ENCODE assay signal across 23 mouse cellular contexts in the genomic region with DNA sequence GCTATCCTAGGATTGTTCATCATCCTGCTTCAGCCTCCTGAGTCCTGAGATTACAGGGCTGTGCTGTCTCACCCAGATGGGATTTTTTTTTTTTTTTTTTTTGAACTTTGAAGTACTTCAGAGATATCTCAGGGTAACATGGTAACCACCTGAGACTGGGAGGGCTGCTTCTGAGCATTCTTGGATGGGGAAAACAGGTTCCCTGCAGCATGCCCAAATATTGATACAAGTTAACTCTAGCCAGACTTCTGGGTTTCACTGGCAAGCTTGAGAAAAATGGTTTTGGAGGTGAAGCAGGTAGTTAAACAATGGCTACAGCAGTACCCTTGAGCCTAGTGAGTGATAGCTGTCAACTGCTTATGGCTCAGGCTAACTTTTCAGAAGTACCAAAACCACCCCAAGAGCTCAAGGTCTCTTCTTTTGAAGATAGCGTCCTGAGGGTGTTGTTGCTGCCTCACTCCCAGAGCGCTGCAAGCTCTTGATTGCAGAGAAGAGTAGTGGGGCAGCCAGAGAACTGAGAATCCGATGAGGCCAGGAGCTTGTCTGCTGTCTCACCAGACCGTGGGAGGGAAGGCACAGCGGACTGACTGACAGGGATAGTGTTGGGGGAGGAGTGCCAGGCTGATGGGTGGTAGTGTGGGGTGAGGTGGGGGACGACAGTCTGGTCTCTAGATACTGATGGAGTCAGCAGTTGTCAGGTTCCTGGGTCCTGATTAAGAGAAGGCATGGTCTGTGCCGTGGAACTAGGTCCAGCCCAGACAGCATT.
A peak's percentile ranks its signal among the peaks of the same experiment; 100 is the strongest.
DNase-seq lines count a peak whose midpoint lies in the region; ATAC-seq and TF ChIP-seq lines count a peak whose summit lies in the region.
"Had no signal": no experiment of that assay in that cellular context is flagged by ENCODE, and none has a peak within 500 bp of the region (broad histone marks: within the 10 kb centered on the region; RNA-seq: fewer than 3 reads in every experiment).

No protein-coding gene starts in this region.

- TF ChIP-seq EP300 in lung, postnatal 0 days (IDR thresholded peaks at IDR 0.05), result no peak

- DNase-seq in adrenal gland, adult 2 months, result peak; percentile 22
- no peak for DNase-seq in adrenal gland, postnatal 25 days
- peak; percentile 39 for DNase-seq in layer of hippocampus, adult 9-11 months
- no peak for DNase-seq in layer of hippocampus, adult 9-10 months (ENCODE audit: low spot score)
- DNase-seq in lung, postnatal 0 days (ENCODE audit: low spot score), result peak; percentile 58
- no peak for DNase-seq in lung, postnatal 4 days
- DNase-seq in midbrain, embryonic 10.5 days (ENCODE audit: low spot score), result no peak
- DNase-seq: cerebellum, adult 2 months; cerebellum, postnatal 36 days; forebrain, postnatal 0 days; gastrocnemius, postnatal 25 days; heart, adult 2 months; kidney, adult 8-10 months; kidney, postnatal 14 days had no signal

- no peaks in the 10 kb centered on the region for H3K36me3 ChIP-seq in lung, postnatal 0 days (ENCODE audit: insufficient read depth, low read length)
- peaks cover 17% of the 10 kb centered on the region for H3K36me3 ChIP-seq in midbrain, embryonic 10.5 days
- H3K36me3 ChIP-seq: embryonic facial prominence, embryonic 15.5 days; liver, embryonic 15.5 days had no signal

- peaks cover 14% of the 10 kb centered on the region; the same call in 1 of the 2 replicates for H3K4me1 ChIP-seq in lung, postnatal 0 days (ENCODE audit: insufficient read depth, low read depth, low read length)
- H3K4me1 ChIP-seq in midbrain, embryonic 10.5 days, result no peaks in the 10 kb centered on the region
- H3K4me1 ChIP-seq: forebrain, embryonic 10.5 days; midbrain, embryonic 15.5 days had no signal

- H3K27ac ChIP-seq in lung, postnatal 0 days (ENCODE audit: low read length), result peak overlapping the region; percentile 34
- H3K27ac ChIP-seq in midbrain, embryonic 10.5 days (replicated peaks), result no peak overlapping the region
- H3K27ac ChIP-seq: embryonic facial prominence, embryonic 15.5 days; forebrain, embryonic 10.5 days; limb, embryonic 13.5 days; liver, embryonic 15.5 days; midbrain, embryonic 15.5 days had no signal

- H3K9ac ChIP-seq in lung, postnatal 0 days (replicated peaks; ENCODE audit: low read depth), result no peak overlapping the region
- H3K9ac ChIP-seq: embryonic facial prominence, embryonic 15.5 days; forebrain, postnatal 0 days; limb, embryonic 13.5 days; liver, embryonic 15.5 days; midbrain, embryonic 15.5 days had no signal

- 43% methylated on average over 7 of the region's 7 CpGs for WGBS in lung, postnatal 0 days
- 91% methylated on average over 7 of the region's 7 CpGs for WGBS in midbrain, embryonic 10.5 days

- no peak for TF ChIP-seq CTCF in lung, postnatal 0 days (IDR thresholded peaks at IDR 0.05)

- no peaks in the 10 kb centered on the region for H3K9me3 ChIP-seq in lung, postnatal 0 days (ENCODE audit: low read length)
- no peaks in the 10 kb centered on the region for H3K9me3 ChIP-seq in midbrain, embryonic 10.5 days (replicated peaks)
- H3K9me3 ChIP-seq: embryonic facial prominence, embryonic 15.5 days; limb, embryonic 13.5 days; liver, embryonic 15.5 days; midbrain, embryonic 15.5 days had no signal

- no peak for ATAC-seq in lung, postnatal 0 days
- no peak for ATAC-seq in activated CD4-positive, CD25-positive, alpha-beta regulatory T cell, adult 4 months
- ATAC-seq: forebrain, postnatal 0 days; hindbrain, embryonic 16.5 days; midbrain, embryonic 15.5 days; Patski had no signal

- no peak overlapping the region; the same call in 1 of the 2 replicates for H3K4me3 ChIP-seq in lung, postnatal 0 days (ENCODE audit: low read depth, low read length)
- no peak overlapping the region for H3K4me3 ChIP-seq in midbrain, embryonic 10.5 days
- H3K4me3 ChIP-seq: embryonic facial prominence, embryonic 15.5 days; forebrain, embryonic 10.5 days; heart, adult 2 months; limb, embryonic 13.5 days; liver, embryonic 15.5 days; midbrain, embryonic 15.5 days; myocyte had no signal

- H3K4me2 ChIP-seq in lung, postnatal 0 days (replicated peaks; ENCODE audit: low read depth, low read length), result peak overlapping the region; percentile 28
- H3K4me2 ChIP-seq: embryonic facial prominence, embryonic 15.5 days; limb, embryonic 13.5 days; liver, embryonic 15.5 days; midbrain, embryonic 15.5 days had no signal

- H3K27me3 ChIP-seq in lung, postnatal 0 days (replicated peaks; ENCODE audit: insufficient read depth, low read length), result no peaks in the 10 kb centered on the region
- H3K27me3 ChIP-seq in midbrain, embryonic 10.5 days (ENCODE audit: low read depth, poor library complexity, severe bottlenecking), result no peaks in the 10 kb centered on the region
- H3K27me3 ChIP-seq: embryonic facial prominence, embryonic 15.5 days; limb, embryonic 13.5 days; liver, embryonic 15.5 days; midbrain, embryonic 15.5 days; Patski had no signal

Comparison
In these comparisons a context has a peak if more than half of its experiments do, and no peak if none do; other contexts are left out.
1. DNase-seq: peak in adrenal gland, adult 2 months (single experiment), layer of hippocampus, adult 9-11 months (single experiment) and lung, postnatal 0 days (single experiment); none in adrenal gland, postnatal 25 days (single experiment), layer of hippocampus, adult 9-10 months (single experiment), lung, postnatal 4 days (0 of 2) and midbrain, embryonic 10.5 days (single experiment).